Mouse (Mus musculus) heart, postnatal 10 days (tissue): ENCODE results near the gene Bpnt1. TPM values are rescaled to one million over a fixed set of nuclear protein-coding genes. Genes with fewer than 3 reads are reported as not detected.
A peak's percentile ranks its signal among the peaks of the same experiment; 100 is the strongest.

Experiments used
- DNase-seq, 2 experiments: peaks; one replicate each; pipeline ENCODE4 v3.0.0; 2021
- intact Hi-C: fragments of 180-260 bp; cut with DNase I; formaldehyde crosslinking; loops from one replicate; pipeline ENCODE4 v1.15.1; 2025
- microRNA-seq, 2 experiments: library from miRNA; unstranded; fragments of <30 nt; microRNA quantifications; one replicate each; pipeline ENCODE4 v1.2.0; 2022
- total RNA-seq, 2 experiments: library from RNA; stranded (reverse); gene quantifications; 2 replicates each; pipeline ENCODE4 v1.2.3; 2021

The Bpnt1 gene
- total RNA-seq, 2 experiments from 2014 or later: 30.6 to 32.6 TPM

DNA sequence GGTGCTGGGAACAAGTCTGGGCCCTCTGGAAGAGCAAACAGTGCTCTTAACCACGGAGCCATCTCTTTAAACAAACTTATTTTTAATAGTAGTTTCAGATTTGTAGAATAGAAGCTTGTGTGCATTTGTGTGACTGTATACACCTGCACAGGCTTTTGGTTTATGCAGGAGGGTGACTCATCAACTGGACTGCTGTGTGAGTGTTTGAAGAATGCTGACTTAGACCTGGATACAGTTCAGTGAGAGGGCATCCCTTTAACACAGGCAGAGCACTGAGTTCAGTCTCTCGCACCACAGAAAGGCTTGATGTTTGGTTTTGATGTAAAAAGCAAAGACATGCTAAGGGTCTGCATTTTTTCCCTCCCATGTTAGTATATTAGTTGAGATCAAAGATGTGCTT lies 45.5 kb downstream of the Bpnt1 start:
- intact Hi-C loops: no loop called here
- no peak for DNase-seq

DNA sequence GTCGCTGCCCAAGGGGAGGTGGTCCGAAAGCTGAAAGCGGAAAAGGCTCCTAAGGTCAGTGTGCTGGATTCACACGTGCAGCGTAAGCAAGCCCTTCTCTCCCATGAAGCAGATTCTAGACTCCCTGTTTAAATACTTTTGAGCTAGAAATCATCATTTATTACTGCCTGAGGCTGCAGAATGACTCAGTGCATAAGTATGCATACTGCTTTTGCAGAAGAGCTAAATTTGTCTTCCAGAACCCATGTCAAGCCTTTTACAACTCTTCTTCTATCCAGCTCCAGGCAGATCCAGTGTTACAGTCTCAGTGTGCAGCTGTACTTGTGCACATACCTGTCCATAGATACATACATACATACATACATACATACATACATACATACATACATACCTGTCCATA lies 69.7 kb downstream of the Bpnt1 start:
- no peak for DNase-seq
- intact Hi-C loops: no loop called here

DNA sequence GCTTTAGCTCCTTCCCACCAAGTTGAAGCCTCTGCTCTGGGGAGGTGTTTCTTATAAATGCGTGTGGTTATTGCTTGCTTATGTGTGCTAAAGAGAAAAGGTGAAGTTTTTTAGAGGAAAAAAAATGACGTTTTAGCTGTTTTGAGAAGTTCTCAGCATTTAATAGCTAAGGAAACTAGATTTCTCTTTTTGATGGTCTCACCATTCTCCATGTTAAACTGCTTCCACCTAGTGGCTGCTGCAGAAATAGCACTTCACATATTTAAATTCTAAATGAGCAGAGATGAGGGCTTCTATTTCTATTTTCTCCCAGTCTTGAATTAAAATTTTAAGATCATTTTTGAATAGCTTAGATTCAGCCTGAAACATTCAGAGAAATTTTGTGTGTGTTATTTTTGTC lies 72.1 kb downstream of the Bpnt1 start:
- intact Hi-C loops: no loop called here
- DNase-seq: peak; percentile 16 to 47

DNA sequence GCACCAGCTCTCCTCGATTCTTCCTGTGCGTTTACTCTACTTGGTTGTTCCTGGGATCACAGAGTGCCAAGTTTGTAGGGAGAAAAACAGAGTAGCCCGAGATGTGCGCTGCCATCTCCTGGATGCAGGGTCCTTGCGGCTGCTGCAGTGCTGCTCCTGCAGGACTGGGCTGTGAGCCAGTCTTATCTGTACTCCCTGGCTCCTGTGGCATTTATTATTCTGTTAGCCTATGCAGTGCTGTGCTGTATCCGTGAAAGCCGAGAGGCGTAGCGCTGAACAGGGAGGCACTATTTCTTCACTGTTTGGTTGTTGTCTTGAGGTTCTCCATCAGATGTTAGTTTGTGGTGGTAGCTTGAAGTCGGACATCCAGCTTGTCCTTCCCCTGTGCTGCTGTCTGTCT lies 74.0 kb downstream of the Bpnt1 start:
- DNase-seq: peak; percentile 19 to 30
- intact Hi-C loops: no loop called here

Small RNA genes within 50 kb of the gene (microRNA-seq; reads per million reads assigned to microRNA genes)
- 14.6 to 34.4 reads per million in 2 experiments for gene Mir194-1
- gene Mir215: 89.0 to 325 reads per million in 2 experiments

Other genes with a start within 250 kb of the Bpnt1 start
- gene Rab3gap2, start 128.0 kb upstream of the Bpnt1 start, total RNA-seq: 10 to 100 TPM; 25.5 TPM
- gene Iars2, start 2.8 kb upstream of the Bpnt1 start, total RNA-seq: 10 to 100 TPM; 72.1 to 72.3 TPM
- 10 to 100 TPM; 74.3 to 75.4 TPM for gene Eprs, start 30.9 kb downstream of the Bpnt1 start, total RNA-seq
- not detected for gene Slc30a10, start 122.7 kb downstream of the Bpnt1 start, total RNA-seq